Mouse (Mus musculus): ENCODE data around the gene Ffar4. TPM values are rescaled to one million over a fixed set of nuclear protein-coding genes. Genes with fewer than 3 reads are reported as not detected.

The Ffar4 gene
- total and polyA plus RNA-seq, 3 experiments: not detected

DNA sequence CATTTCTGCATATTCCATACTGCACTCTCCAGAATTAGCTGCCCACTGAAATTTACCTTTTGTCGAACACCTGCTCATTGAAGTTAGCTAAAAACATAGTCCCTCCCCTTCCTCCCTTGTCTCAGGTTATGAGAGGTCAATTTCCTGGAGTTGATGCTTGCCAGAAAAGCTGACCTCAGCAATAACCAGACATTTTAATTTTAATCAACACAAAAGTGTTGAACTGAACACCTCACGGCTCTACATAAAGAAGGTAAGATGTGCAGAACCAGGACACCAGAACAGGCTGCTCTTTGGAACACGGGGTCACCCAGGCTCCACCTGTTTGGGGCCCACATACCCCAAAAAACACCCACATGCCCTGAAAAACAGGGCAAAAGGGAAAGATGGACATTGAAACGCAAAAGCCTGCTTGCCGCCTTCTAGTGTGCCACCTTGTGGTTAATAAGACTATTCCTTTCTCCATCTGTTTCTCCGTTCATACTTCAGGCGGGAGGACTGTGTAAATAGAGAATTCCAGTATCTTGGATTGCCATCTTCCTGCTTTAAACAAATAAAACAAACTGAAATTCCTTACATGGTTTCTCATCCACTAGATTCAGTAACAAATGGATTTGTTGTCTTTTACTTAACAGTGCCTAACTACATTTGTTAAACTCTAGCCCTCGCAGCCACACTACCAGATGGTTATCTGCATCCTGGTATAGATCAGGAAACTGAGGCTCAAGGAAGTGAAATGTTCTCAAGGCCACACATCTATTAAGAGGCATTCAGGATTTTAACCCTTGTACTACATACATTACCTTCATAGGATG is 43.4 kb upstream of the Ffar4 start:
- peak; percentile 47 for DNase-seq (ENCODE audit: low read depth, low spot score)
- H3K4me3 ChIP-seq (ENCODE audit: control insufficient read depth in 1 of 2, insufficient read depth in 1 of 2, low read depth in 2 of 2, low read length in 2 of 2): peak overlapping the region in 1 of 2 experiments; percentile 79; a peak in 3 of 4 replicates
- H3K36me3 ChIP-seq (ENCODE audit: control insufficient read depth in 1 of 2, insufficient read depth in 2 of 2, low read length in 2 of 2): peaks cover 0 to 11% of the 10 kb centered on the region in 2 experiments; a peak in 3 of 4 replicates
- no peaks in the 10 kb centered on the region for H3K27me3 ChIP-seq (ENCODE audit: control insufficient read depth in 1 of 2, insufficient read depth in 2 of 2, low read length in 2 of 2)
- no peak for TF ChIP-seq CHD1 (IDR thresholded peaks at IDR 0.05; ENCODE audit: low read depth, low read length)
- TF ChIP-seq SMC3 (IDR thresholded peaks at IDR 0.05; ENCODE audit: low read depth, low read length): peak; percentile 45
- peak; percentile 48; the same call in 1 of the 2 replicates for TF ChIP-seq MAFK (IDR thresholded peaks at IDR 0.05; ENCODE audit: borderline replicate concordance, low read depth, low read length)
- no peak for TF ChIP-seq ELF1 (IDR thresholded peaks at IDR 0.05; ENCODE audit: low read depth, low read length)
- no peak for TF ChIP-seq RCOR1 (IDR thresholded peaks at IDR 0.05; ENCODE audit: low read depth, low read length)
- no peak for TF ChIP-seq HCFC1 (IDR thresholded peaks at IDR 0.05; ENCODE audit: low read depth, low read length)
- TF ChIP-seq ZMIZ1 (IDR thresholded peaks at IDR 0.05; ENCODE audit: low read depth, low read length): no peak
- no peak for TF ChIP-seq MAZ (IDR thresholded peaks at IDR 0.05; ENCODE audit: low read depth, low read length)
- peak in 2 of 3 experiments; percentile 10 to 30; a peak in 1 of 6 replicates for TF ChIP-seq CTCF (IDR thresholded peaks at IDR 0.05 in 2 of 3, conservative IDR thresholded peaks at IDR 0.05 in 1 of 3; ENCODE audit: control insufficient read depth in 1 of 3, insufficient read depth in 1 of 3, low read depth in 2 of 3, low read length in 3 of 3, poor library complexity in 1 of 3, severe bottlenecking in 1 of 3)
- no peak for TF ChIP-seq EP300 (IDR thresholded peaks at IDR 0.05; ENCODE audit: low read depth in 1 of 2, low read length in 2 of 2)
- TF ChIP-seq RAD21 (IDR thresholded peaks at IDR 0.05; ENCODE audit: low read depth, low read length): peak; percentile 5; the same call in 1 of the 2 replicates
- TF ChIP-seq MYB (IDR thresholded peaks at IDR 0.05; ENCODE audit: low read depth, low read length): no peak
- TF ChIP-seq UBTF (IDR thresholded peaks at IDR 0.05; ENCODE audit: borderline replicate concordance, insufficient read depth, low read depth, low read length): no peak
- TF ChIP-seq TAL1 (IDR thresholded peaks at IDR 0.05; ENCODE audit: low read length): no peak
- no peaks in the 10 kb centered on the region for H3K9me3 ChIP-seq (replicated peaks; ENCODE audit: insufficient read depth, low read length)
- H3K79me2 ChIP-seq (ENCODE audit: control insufficient read depth, insufficient read depth, low read length, poor library complexity): peaks cover 6% of the 10 kb centered on the region
- no peak overlapping the region for H3K9ac ChIP-seq (ENCODE audit: control insufficient read depth, low read depth, low read length, poor library complexity, severe bottlenecking)
- H3K4me1 ChIP-seq (ENCODE audit: control insufficient read depth in 1 of 2, insufficient read depth in 2 of 2, low read length in 2 of 2): peaks cover 4 to 5% of the 10 kb centered on the region in 2 experiments; a peak in 3 of 4 replicates
- H3K27ac ChIP-seq (ENCODE audit: control insufficient read depth, low read depth, low read length): no peak overlapping the region

DNA sequence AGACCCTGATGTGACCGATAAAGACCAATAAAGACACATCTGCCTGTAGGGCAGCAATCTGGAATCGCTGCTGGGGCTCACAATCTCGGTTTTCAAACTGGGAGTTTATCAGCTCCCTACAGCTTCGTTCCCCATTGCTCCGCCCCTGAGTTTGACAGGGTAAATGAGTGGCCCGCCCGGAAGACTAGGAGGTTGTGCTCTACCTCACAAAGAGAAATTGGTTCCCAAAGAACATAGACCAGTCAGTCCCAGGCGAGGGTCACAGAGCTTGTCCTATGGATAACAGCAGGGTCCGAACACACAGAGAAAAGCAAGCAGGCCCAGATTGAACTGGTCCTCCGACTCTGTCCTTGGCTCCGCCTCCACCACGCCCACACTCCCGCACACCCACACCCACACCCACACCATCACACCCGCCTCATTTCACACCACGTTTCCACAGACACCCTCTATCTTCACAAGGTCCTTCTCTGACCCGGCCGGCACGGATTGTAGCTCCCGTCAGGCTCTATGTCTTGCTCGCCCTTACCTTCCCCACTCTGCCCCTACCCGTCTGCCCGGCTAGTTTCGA is 42.6 kb upstream of the Ffar4 start:
- H3K27ac ChIP-seq (ENCODE audit: control insufficient read depth, low read depth, low read length): no peak overlapping the region
- peaks cover 6% of the 10 kb centered on the region for H3K79me2 ChIP-seq (ENCODE audit: control insufficient read depth, insufficient read depth, low read length, poor library complexity)
- no peaks in the 10 kb centered on the region for H3K9me3 ChIP-seq (replicated peaks; ENCODE audit: insufficient read depth, low read length)
- peak; percentile 89 for DNase-seq (ENCODE audit: low read depth, low spot score)
- peaks cover 0 to 11% of the 10 kb centered on the region in 2 experiments; a peak in 3 of 4 replicates for H3K36me3 ChIP-seq (ENCODE audit: control insufficient read depth in 1 of 2, insufficient read depth in 2 of 2, low read length in 2 of 2)
- peak; percentile 56; the same call in 1 of the 2 replicates for TF ChIP-seq ETS1 (IDR thresholded peaks at IDR 0.05; ENCODE audit: low read depth, low read length)
- peak; percentile 91 for TF ChIP-seq TCF12 (IDR thresholded peaks at IDR 0.05; ENCODE audit: low read depth, low read length)
- TF ChIP-seq GATA1 (IDR thresholded peaks at IDR 0.05; ENCODE audit: low read depth, low read length): peak; percentile 86
- peak; percentile 89 for TF ChIP-seq TAL1 (IDR thresholded peaks at IDR 0.05; ENCODE audit: low read length)
- TF ChIP-seq ZKSCAN1 (IDR thresholded peaks at IDR 0.05; ENCODE audit: low read depth, low read length): no peak
- 0 out of 2 replicates have a peak, but pooled peaks have one; percentile 15 for TF ChIP-seq MYC (IDR thresholded peaks at IDR 0.05; ENCODE audit: low read depth, low read length)
- peak; percentile 100 for TF ChIP-seq RCOR1 (IDR thresholded peaks at IDR 0.05; ENCODE audit: low read depth, low read length)
- peak; percentile 43; the same call in 1 of the 2 replicates for TF ChIP-seq MAX (IDR thresholded peaks at IDR 0.05; ENCODE audit: low read length)
- no peak for TF ChIP-seq HCFC1 (IDR thresholded peaks at IDR 0.05; ENCODE audit: low read depth, low read length)
- TF ChIP-seq ELF1 (IDR thresholded peaks at IDR 0.05; ENCODE audit: low read depth, low read length): 0 out of 2 replicates have a peak, but pooled peaks have one; percentile 12
- TF ChIP-seq MXI1 (IDR thresholded peaks at IDR 0.05; ENCODE audit: low read depth, low read length): peak; percentile 51; the same call in 1 of the 2 replicates
- TF ChIP-seq NELFE (IDR thresholded peaks at IDR 0.05; ENCODE audit: low read depth, low read length): no peak
- TF ChIP-seq EP300 (IDR thresholded peaks at IDR 0.05; ENCODE audit: low read depth in 1 of 2, low read length in 2 of 2): peak; percentile 62 to 81
- TF ChIP-seq POLR2AphosphoS5 (IDR thresholded peaks at IDR 0.05; ENCODE audit: borderline replicate concordance, low read depth, low read length): no peak
- no peaks in the 10 kb centered on the region for H3K27me3 ChIP-seq (ENCODE audit: control insufficient read depth in 1 of 2, insufficient read depth in 2 of 2, low read length in 2 of 2)
- peaks cover 4 to 5% of the 10 kb centered on the region in 2 experiments; a peak in 3 of 4 replicates for H3K4me1 ChIP-seq (ENCODE audit: control insufficient read depth in 1 of 2, insufficient read depth in 2 of 2, low read length in 2 of 2)
- H3K4me3 ChIP-seq (ENCODE audit: control insufficient read depth in 1 of 2, insufficient read depth in 1 of 2, low read depth in 2 of 2, low read length in 2 of 2): peak overlapping the region; percentile 64 to 79
- H3K9ac ChIP-seq (ENCODE audit: control insufficient read depth, low read depth, low read length, poor library complexity, severe bottlenecking): no peak overlapping the region
